7 mouse cellular contexts compared by ENCODE assay signal in the genomic region with DNA sequence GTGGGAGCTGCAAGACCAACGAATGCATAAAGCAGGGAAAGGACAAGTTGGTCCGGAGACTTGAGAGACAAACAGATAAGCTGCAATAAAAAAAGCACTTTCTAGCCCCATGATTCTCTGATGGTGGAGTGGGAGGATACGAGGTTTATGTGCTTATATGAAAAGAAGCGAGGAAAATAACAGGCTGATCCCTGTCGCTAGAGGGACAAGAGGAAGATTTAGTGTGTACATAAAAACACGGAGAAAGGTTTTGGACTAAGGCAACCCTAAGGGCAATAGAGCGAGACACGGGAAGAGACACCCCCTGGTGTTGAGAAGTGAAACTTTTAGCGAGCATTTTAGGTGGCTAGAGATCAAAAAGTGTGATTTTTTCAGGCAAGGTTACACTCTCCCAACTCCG. TPM values are rescaled to one million over a fixed set of nuclear protein-coding genes. Genes with fewer than 3 reads are reported as not detected.
DNase-seq lines count a peak whose midpoint lies in the region; ATAC-seq and TF ChIP-seq lines count a peak whose summit lies in the region.

No protein-coding gene starts in this region.

- peak overlapping the region; percentile 70 for H3ac ChIP-seq in C2C12 (ENCODE audit: control insufficient read depth, insufficient read length, low read depth)

- WGBS in embryonic facial prominence, embryonic 13.5 days = under 1% methylated on average over 10 of the region's 10 CpGs
- 1% methylated on average over 10 of the region's 10 CpGs for whole genome bisulfite sequencing in hindbrain, embryonic 16.5 days
- WGBS in liver, postnatal 0 days (ENCODE audit: insufficient replicate concordance) = 0% methylated on average over 10 of the region's 10 CpGs
- 1% methylated on average over 10 of the region's 10 CpGs for WGBS in neural tube, embryonic 14.5 days

- peaks cover 49% of the 10 kb centered on the region for H3K79me2 ChIP-seq in C2C12 (ENCODE audit: control insufficient read depth, insufficient read depth)

- ATAC-seq in embryonic facial prominence, embryonic 13.5 days (ENCODE audit: insufficient number of reproducible peaks, insufficient read depth, low FRiP score, low TSS enrichment, low read depth) = no peak
- no peak; the same call in 1 of the 2 replicates for ATAC-seq in hindbrain, embryonic 16.5 days
- 0 out of 2 replicates have a peak, but pooled peaks have one; percentile 10 for ATAC-seq in liver, postnatal 0 days
- peak; percentile 10; the same call in 1 of the 2 replicates for ATAC-seq in neural tube, embryonic 14.5 days (ENCODE audit: low read depth)

- H3K4me1 ChIP-seq in E14TG2a.4 (replicated peaks; ENCODE audit: low read depth, low read length) = peaks cover 61% of the 10 kb centered on the region
- peaks cover 26% of the 10 kb centered on the region for H3K4me1 ChIP-seq in embryonic facial prominence, embryonic 13.5 days
- peaks cover 28% of the 10 kb centered on the region for H3K4me1 ChIP-seq in hindbrain, embryonic 16.5 days (ENCODE audit: control insufficient read depth, insufficient read depth, low read depth, low read length)
- peaks cover 42% of the 10 kb centered on the region for H3K4me1 ChIP-seq in liver, postnatal 0 days (ENCODE audit: insufficient read depth)
- peaks cover 20% of the 10 kb centered on the region; the same call in 1 of the 2 replicates for H3K4me1 ChIP-seq in neural tube, embryonic 14.5 days (ENCODE audit: control insufficient read depth, insufficient read depth, low read length)

- peak overlapping the region; percentile 96 for H3K27ac ChIP-seq in embryonic facial prominence, embryonic 13.5 days
- H3K27ac ChIP-seq in hindbrain, embryonic 16.5 days (ENCODE audit: low read depth, low read length) = peak overlapping the region; percentile 79
- H3K27ac ChIP-seq in liver, postnatal 0 days (ENCODE audit: low read depth) = peak overlapping the region; percentile 66
- H3K27ac ChIP-seq in neural tube, embryonic 14.5 days (ENCODE audit: low read depth, low read length) = peak overlapping the region; percentile 62

- H3K9me3 ChIP-seq in E14TG2a.4 (ENCODE audit: low read length) = no peaks in the 10 kb centered on the region
- no peaks in the 10 kb centered on the region for H3K9me3 ChIP-seq in embryonic facial prominence, embryonic 13.5 days
- no peaks in the 10 kb centered on the region for H3K9me3 ChIP-seq in hindbrain, embryonic 16.5 days (ENCODE audit: control insufficient read depth, low read length)
- no peaks in the 10 kb centered on the region for H3K9me3 ChIP-seq in liver, postnatal 0 days (ENCODE audit: low read length)
- H3K9me3 ChIP-seq in neural tube, embryonic 14.5 days (ENCODE audit: control insufficient read depth, low read length) = no peaks in the 10 kb centered on the region

- H3K9ac ChIP-seq in embryonic facial prominence, embryonic 13.5 days = peak overlapping the region; percentile 100
- peak overlapping the region; percentile 70 for H3K9ac ChIP-seq in hindbrain, embryonic 16.5 days (ENCODE audit: low read depth, low read length)
- peak overlapping the region; percentile 73 for H3K9ac ChIP-seq in liver, postnatal 0 days (replicated peaks)
- H3K9ac ChIP-seq in neural tube, embryonic 14.5 days (replicated peaks; ENCODE audit: low read depth, low read length) = peak overlapping the region; percentile 59; the same call in 1 of the 2 replicates

- peak overlapping the region; percentile 90 for H3K4me3 ChIP-seq in C2C12 (ENCODE audit: insufficient read depth, poor library complexity, severe bottlenecking)
- H3K4me3 ChIP-seq in E14TG2a.4 (replicated peaks; ENCODE audit: low read length) = peak overlapping the region; percentile 97
- peak overlapping the region; percentile 93 for H3K4me3 ChIP-seq in embryonic facial prominence, embryonic 13.5 days
- H3K4me3 ChIP-seq in hindbrain, embryonic 16.5 days (ENCODE audit: low read length) = peak overlapping the region; percentile 66
- peak overlapping the region; percentile 67 for H3K4me3 ChIP-seq in liver, postnatal 0 days (ENCODE audit: low read depth, low read length)
- peak overlapping the region; percentile 50 for H3K4me3 ChIP-seq in neural tube, embryonic 14.5 days (ENCODE audit: low read depth, low read length)

- H3K79me3 ChIP-seq in C2C12 (ENCODE audit: low read depth) = peaks cover 42% of the 10 kb centered on the region

- H3K27me3 ChIP-seq in C2C12 (ENCODE audit: control insufficient read depth, insufficient read depth, insufficient read length) (no peaks in the 10 kb centered on the region), E14TG2a.4 (ENCODE audit: insufficient read depth, low read length) (no peaks in the 10 kb centered on the region)
- no peaks in the 10 kb centered on the region for H3K27me3 ChIP-seq in embryonic facial prominence, embryonic 13.5 days
- H3K27me3 ChIP-seq in hindbrain, embryonic 16.5 days (replicated peaks; ENCODE audit: control insufficient read depth, insufficient read depth, low read length) = peaks cover 17% of the 10 kb centered on the region
- H3K27me3 ChIP-seq in liver, postnatal 0 days (ENCODE audit: insufficient read depth, low read length) = peaks cover 41% of the 10 kb centered on the region
- H3K27me3 ChIP-seq in neural tube, embryonic 14.5 days (ENCODE audit: control insufficient read depth, insufficient read depth, low read length) = peaks cover 11% of the 10 kb centered on the region

- H3K4me2 ChIP-seq in embryonic facial prominence, embryonic 13.5 days = peak overlapping the region; percentile 85
- peak overlapping the region; percentile 91 for H3K4me2 ChIP-seq in hindbrain, embryonic 16.5 days (ENCODE audit: low read length)
- peak overlapping the region; percentile 97 for H3K4me2 ChIP-seq in liver, postnatal 0 days (ENCODE audit: low read depth, low read length)
- H3K4me2 ChIP-seq in neural tube, embryonic 14.5 days (ENCODE audit: low read depth, low read length) = peak overlapping the region; percentile 72

- H3K36me3 ChIP-seq in C2C12 (ENCODE audit: control insufficient read depth, insufficient read depth) = peaks cover 18% of the 10 kb centered on the region
- H3K36me3 ChIP-seq in E14TG2a.4 (ENCODE audit: insufficient read depth, low read length) = peaks cover 30% of the 10 kb centered on the region
- peaks cover 17% of the 10 kb centered on the region for H3K36me3 ChIP-seq in embryonic facial prominence, embryonic 13.5 days
- peaks cover 2% of the 10 kb centered on the region; the same call in 1 of the 2 replicates for H3K36me3 ChIP-seq in hindbrain, embryonic 16.5 days (ENCODE audit: control insufficient read depth, insufficient read depth, low read length)
- no peaks in the 10 kb centered on the region for H3K36me3 ChIP-seq in liver, postnatal 0 days (replicated peaks; ENCODE audit: insufficient read depth, low read length)
- H3K36me3 ChIP-seq in neural tube, embryonic 14.5 days (ENCODE audit: control insufficient read depth, insufficient read depth, low read length) = no peaks in the 10 kb centered on the region

- peak; percentile 38 for DNase-seq in liver, postnatal 0 days
- DNase-seq in right cerebral cortex, postnatal 10 days (ENCODE audit: low spot score in 2 of 2) = no peak

- TF ChIP-seq EP300 in liver, postnatal 0 days (IDR thresholded peaks at IDR 0.05; ENCODE audit: low read depth) = no peak

- TF ChIP-seq CTCF in C2C12 (IDR thresholded peaks at IDR 0.05; ENCODE audit: control insufficient read depth, insufficient read depth, insufficient read length) (no peak), E14TG2a.4 (conservative IDR thresholded peaks at IDR 0.05; ENCODE audit: low read length) (peak; percentile 38)
- TF ChIP-seq CTCF in liver, postnatal 0 days (IDR thresholded peaks at IDR 0.05; ENCODE audit: low read depth) = peak; percentile 78

TF ChIP-seq in C2C12, 6 proteins besides CTCF, POLR2A, EP300 and RAD21 (continues in another document):
- TF ChIP-seq MYOG (IDR thresholded peaks at IDR 0.05; ENCODE audit: control insufficient read depth, extremely low read depth, insufficient read length) = no peak
- TF ChIP-seq USF1 (IDR thresholded peaks at IDR 0.05; ENCODE audit: low read depth) = no peak

RNA-seq across cellular contexts. Expression of a gene that starts 0.7 kb away (rescaled TPM):
- 50.7 TPM for polyA plus RNA-seq in C2C12 (2012; fragmentation: generic; extraction: Trizol)
- polyA plus RNA-seq in embryonic facial prominence, embryonic 13.5 days (2015; fragmentation: Nextera tagmentation; extraction: Ambion mirVana) = 55.6 and 63.3 TPM in 2 replicates
- polyA plus RNA-seq in hindbrain, embryonic 16.5 days (2015; fragmentation: Nextera tagmentation; extraction: Ambion mirVana) = 4.7 and 6.0 TPM in 2 replicates
- 6.6 and 11.1 TPM in 2 replicates for polyA plus RNA-seq in liver, postnatal 0 days (2015; fragmentation: Nextera tagmentation; extraction: Ambion mirVana)
- polyA plus RNA-seq in neural tube, embryonic 14.5 days (2014; fragmentation: Nextera tagmentation; extraction: Ambion mirVana) = 2.3 and 5.7 TPM in 2 replicates

RNA-seq across cellular contexts. Expression of a gene that starts 23.6 kb away (rescaled TPM):
- polyA plus RNA-seq in C2C12 (2012; fragmentation: generic; extraction: Trizol) = 30.0 TPM
- polyA plus RNA-seq in embryonic facial prominence, embryonic 13.5 days (2015; fragmentation: Nextera tagmentation; extraction: Ambion mirVana) = 53.1 and 54.5 TPM in 2 replicates
- 19.4 and 20.7 TPM in 2 replicates for polyA plus RNA-seq in hindbrain, embryonic 16.5 days (2015; fragmentation: Nextera tagmentation; extraction: Ambion mirVana)
- 33.2 and 35.1 TPM in 2 replicates for polyA plus RNA-seq in liver, postnatal 0 days (2015; fragmentation: Nextera tagmentation; extraction: Ambion mirVana)
- polyA plus RNA-seq in neural tube, embryonic 14.5 days (2014; fragmentation: Nextera tagmentation; extraction: Ambion mirVana) = 22.0 and 23.0 TPM in 2 replicates

RNA-seq across cellular contexts. Expression of a gene that starts 27.7 kb away (rescaled TPM):
- polyA plus RNA-seq in C2C12 (2012; fragmentation: generic; extraction: Trizol) = 6.0 TPM
- 8.9 and 9.1 TPM in 2 replicates for polyA plus RNA-seq in embryonic facial prominence, embryonic 13.5 days (2015; fragmentation: Nextera tagmentation; extraction: Ambion mirVana)
- polyA plus RNA-seq in hindbrain, embryonic 16.5 days (2015; fragmentation: Nextera tagmentation; extraction: Ambion mirVana) = 5.4 and 5.5 TPM in 2 replicates
- polyA plus RNA-seq in liver, postnatal 0 days (2015; fragmentation: Nextera tagmentation; extraction: Ambion mirVana) = 1.2 and 1.4 TPM in 2 replicates
- 4.6 and 5.0 TPM in 2 replicates for polyA plus RNA-seq in neural tube, embryonic 14.5 days (2014; fragmentation: Nextera tagmentation; extraction: Ambion mirVana)

RNA-seq across cellular contexts. Expression of a gene that starts 39.8 kb away (rescaled TPM):
- polyA plus RNA-seq in C2C12 (2012; fragmentation: generic; extraction: Trizol) = 469 TPM
- polyA plus RNA-seq in embryonic facial prominence, embryonic 13.5 days (2015; fragmentation: Nextera tagmentation; extraction: Ambion mirVana) = 390 and 393 TPM in 2 replicates
- 445 and 467 TPM in 2 replicates for polyA plus RNA-seq in hindbrain, embryonic 16.5 days (2015; fragmentation: Nextera tagmentation; extraction: Ambion mirVana)
- polyA plus RNA-seq in liver, postnatal 0 days (2015; fragmentation: Nextera tagmentation; extraction: Ambion mirVana) = 148 and 157 TPM in 2 replicates
- 428 and 435 TPM in 2 replicates for polyA plus RNA-seq in neural tube, embryonic 14.5 days (2014; fragmentation: Nextera tagmentation; extraction: Ambion mirVana)

RNA-seq across cellular contexts. Expression of a gene that starts 43.2 kb away (rescaled TPM):
- polyA plus RNA-seq in C2C12 (2012; fragmentation: generic; extraction: Trizol) = 0.01 TPM
- 0.06 TPM in 1 of 2 replicates, not detected in the other for polyA plus RNA-seq in embryonic facial prominence, embryonic 13.5 days (2015; fragmentation: Nextera tagmentation; extraction: Ambion mirVana)
- 0.16 and 0.37 TPM in 2 replicates for polyA plus RNA-seq in hindbrain, embryonic 16.5 days (2015; fragmentation: Nextera tagmentation; extraction: Ambion mirVana)
- polyA plus RNA-seq in liver, postnatal 0 days (2015; fragmentation: Nextera tagmentation; extraction: Ambion mirVana) = not detected in 2 replicates
- 0.05 and 0.26 TPM in 2 replicates for polyA plus RNA-seq in neural tube, embryonic 14.5 days (2014; fragmentation: Nextera tagmentation; extraction: Ambion mirVana)

Comparison
In these comparisons a context has a peak if more than half of its experiments do, and no peak if none do; other contexts are left out.
1. ATAC-seq: peak in liver, postnatal 0 days (single experiment) and neural tube, embryonic 14.5 days (single experiment); none in embryonic facial prominence, embryonic 13.5 days (single experiment) and hindbrain, embryonic 16.5 days (single experiment).
2. Peak in every context shown above with its lines, with median percentiles within 50 percentile points of each other: H3K4me3 ChIP-seq, H3K27ac ChIP-seq, H3K4me2 ChIP-seq and H3K9ac ChIP-seq.